Mouse (Mus musculus): ENCODE measurements around the gene Cwc27. TPM values are rescaled to one million over a fixed set of nuclear protein-coding genes. Genes with fewer than 3 reads are reported as not detected.

Gene Cwc27
- total RNA-seq, 2 experiments from 2014 or later: 18.1 to 18.4 TPM

GRCm38 (mm10) chr13:104640694-104641454 lies 176.1 kb downstream of the Cwc27 start:
- DNase-seq: no peak

GRCm38 (mm10) chr13:104638988-104639387 lies 178.0 kb downstream of the Cwc27 start:
- DNase-seq: no peak

DNA sequence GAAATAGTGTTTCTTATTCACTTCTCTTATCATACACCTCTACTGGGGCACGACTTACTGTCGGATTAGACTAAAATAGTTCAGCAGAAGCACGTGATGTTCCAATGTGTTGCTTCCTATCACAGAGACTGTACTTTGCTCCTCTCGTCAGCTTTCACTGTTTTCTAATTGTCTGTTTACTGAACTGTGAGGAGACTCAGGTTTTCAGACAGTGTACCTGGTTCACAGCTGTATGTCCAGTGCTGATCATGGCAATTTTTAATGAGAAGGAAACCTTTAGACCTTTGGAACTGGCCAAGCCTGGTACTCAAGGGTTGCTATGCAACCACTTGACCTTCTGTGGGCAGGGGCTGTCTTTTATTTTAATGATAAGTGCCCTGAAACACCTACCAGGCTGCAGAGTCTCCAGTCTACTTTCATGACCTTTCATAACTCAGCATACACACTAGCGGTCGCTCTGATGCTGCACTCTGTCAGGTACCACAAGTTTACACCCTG lies 180.9 kb downstream of the Cwc27 start:
- DNase-seq: no peak

DNA sequence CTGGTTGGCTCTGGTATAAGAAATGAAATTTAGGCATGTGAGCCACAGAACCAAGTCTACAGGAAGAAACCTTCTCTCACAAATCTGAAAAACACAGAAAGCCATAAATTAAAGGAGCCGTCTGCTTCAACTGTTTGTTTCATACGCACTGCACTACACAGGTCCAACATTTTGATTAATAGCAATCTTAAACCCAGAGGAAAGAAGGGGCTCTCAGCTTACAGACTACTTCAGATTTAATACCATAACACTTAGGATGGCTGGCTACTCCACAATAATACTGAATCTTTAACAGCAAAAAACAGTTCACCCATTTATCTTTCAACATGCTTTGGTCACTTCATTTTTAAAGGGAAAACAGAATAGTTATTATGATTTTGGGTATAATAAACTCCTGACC lies 182.2 kb downstream of the Cwc27 start:
- DNase-seq: no peak

GRCm38 (mm10) chr13:104632427-104633167 lies 184.3 kb downstream of the Cwc27 start:
- DNase-seq: no peak

- no peak for DNase-seq
These were observed 185.2 kb downstream of the Cwc27 start for GRCm38 (mm10) chr13:104631621-104632205.

GRCm38 (mm10) chr13:104630808-104631207 lies 186.1 kb downstream of the Cwc27 start:
- no peak for DNase-seq

- DNase-seq: no peak
These were observed 187.3 kb downstream of the Cwc27 start for GRCm38 (mm10) chr13:104629621-104630020.

DNA sequence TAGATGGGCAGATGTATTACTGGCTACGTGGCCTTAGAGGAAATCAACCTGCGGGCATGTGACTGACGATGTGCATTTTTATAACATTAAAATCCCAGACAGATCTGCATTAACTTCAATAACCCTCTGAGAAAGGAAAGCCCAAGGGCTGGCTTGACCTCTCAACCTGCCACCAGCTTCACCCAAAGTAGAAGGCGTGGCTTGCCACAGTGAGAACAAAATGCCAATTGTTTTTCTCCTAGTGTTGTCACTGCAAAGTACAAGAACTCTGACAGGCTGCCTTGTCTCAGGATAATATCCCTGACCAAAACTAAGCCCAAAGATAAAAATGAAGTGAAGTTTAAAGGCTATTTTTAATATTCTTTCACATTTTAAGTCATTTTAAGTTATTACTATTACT lies 188.9 kb downstream of the Cwc27 start:
- DNase-seq: no peak

DNA sequence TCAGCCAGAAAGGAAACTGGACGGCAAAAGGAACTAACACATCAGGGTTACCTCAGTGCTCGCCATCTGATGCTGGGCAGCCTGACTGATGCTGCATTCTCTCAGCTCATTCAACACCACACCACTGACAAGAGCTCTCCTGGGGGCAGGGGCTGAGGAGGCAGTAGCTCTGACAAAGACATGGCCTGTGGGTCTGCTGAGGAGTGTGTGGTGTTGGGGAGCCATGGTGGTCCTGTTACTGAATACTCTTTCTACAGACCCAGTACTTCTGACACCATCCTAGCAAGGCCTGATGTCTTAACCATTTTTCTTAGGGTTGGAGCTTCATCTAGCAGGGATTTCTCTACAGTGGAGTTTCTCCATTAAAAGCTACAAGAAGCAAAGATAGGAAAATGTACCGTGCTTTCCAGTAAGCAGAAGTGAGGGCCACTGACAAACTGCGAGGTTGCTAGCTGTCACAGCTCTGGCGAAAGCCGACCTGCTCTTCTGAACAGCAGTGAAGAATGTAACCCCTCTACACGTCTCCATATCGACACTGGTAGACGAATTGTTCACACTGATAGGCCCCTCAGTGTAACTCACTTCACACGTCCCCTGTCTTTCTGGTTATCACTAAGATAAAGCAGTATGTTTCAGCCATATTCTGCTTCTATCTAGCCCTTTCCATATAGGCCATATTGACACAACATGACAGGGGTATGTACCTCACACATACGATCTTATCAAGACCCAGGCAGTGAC lies 189.6 kb downstream of the Cwc27 start:
- no peak for DNase-seq

GRCm38 (mm10) chr13:104623130-104623891 lies 193.6 kb downstream of the Cwc27 start:
- DNase-seq: no peak

DNA sequence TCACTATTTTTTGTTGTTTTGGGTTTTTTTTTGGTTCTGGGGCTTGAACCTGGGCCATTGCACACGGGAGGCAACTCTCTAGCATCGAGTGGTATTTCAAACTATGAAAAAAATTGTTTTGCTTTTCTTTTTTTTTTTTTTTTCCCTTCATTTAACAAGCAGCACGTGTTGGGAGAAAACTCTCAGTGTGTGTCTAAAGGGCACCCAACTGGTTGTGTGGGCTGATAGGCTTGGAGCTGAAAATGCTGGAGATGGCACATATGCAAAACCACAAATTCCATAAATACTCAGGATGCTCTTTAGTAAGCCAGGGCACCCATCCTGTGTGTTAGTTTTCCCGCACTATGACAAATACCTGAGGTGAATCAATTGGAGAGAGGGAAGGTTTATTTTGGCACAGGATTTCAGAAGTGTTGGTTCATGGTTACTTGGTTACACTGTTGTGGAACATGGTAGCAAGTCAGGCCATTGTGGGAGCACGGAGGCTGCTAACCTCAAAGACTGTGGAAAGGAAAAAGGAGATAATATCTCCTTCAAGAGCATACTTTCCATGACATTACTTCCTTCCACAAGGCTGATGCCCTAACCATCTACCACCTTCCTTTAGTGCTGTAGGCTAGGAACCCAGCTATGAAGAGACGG lies 194.7 kb downstream of the Cwc27 start:
- DNase-seq: no peak

DNA sequence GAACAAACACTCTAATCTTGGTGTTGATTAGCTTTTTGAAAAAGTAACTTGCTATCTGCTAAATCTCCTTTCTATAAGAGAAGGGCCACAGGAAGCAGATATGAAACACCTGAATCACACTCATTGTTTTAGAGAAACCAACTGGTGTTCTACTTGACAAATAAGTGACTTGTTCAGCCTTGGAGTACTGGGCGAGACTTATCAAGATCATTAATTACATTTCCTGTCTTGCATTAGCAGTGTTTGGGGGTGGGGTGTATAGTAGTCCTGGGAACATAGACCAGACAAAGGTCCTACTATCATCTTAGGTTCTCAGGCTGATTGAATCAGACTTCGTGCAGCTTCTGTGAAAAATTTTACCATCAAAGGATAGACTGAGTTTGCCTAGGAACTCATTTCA lies 196.5 kb downstream of the Cwc27 start:
- no peak for DNase-seq

GRCm38 (mm10) chr13:104619503-104620288 lies 197.2 kb downstream of the Cwc27 start:
- DNase-seq: no peak

DNA sequence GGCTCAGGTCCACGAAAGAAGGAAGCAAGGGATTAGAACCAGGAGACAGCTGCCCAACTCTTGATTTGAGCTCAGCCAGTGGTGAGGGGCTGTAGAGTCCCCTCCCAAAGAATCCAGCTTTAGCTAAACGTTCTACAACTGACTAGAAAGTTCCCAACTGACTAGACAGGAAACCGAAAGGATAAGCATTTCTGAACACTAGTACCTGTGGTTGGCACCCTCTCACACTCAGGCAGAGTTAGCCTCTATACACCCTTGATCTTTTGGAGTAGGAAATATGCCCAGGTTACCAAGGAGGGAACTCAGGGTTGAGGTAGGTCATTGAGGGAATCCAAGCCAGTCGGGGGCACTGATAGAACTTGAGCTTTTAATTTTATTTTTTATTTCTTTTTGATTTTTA lies 199.7 kb downstream of the Cwc27 start:
- DNase-seq: no peak

GRCm38 (mm10) chr13:104615999-104616810 lies 200.7 kb downstream of the Cwc27 start:
- no peak for DNase-seq

DNA sequence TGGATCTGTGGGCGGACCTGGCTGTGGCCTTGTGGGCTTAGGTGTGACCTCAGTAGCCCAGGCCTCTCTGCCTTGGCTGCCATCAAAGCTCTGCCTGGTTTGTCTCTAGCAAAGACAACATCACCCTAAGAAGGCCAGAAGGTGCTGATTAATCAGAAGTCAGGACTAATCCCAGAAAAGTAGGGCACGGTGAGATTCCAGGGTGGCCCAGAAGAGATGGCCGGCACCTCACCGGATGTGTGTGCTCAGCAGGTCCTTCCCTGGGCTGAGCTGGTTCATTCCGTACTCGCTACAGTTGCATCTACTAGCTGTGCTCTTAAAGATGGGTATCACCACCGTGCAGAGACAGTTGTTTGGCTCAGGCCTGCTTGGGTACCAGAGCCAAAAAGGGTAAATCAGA lies 201.8 kb downstream of the Cwc27 start:
- no peak for DNase-seq

DNA sequence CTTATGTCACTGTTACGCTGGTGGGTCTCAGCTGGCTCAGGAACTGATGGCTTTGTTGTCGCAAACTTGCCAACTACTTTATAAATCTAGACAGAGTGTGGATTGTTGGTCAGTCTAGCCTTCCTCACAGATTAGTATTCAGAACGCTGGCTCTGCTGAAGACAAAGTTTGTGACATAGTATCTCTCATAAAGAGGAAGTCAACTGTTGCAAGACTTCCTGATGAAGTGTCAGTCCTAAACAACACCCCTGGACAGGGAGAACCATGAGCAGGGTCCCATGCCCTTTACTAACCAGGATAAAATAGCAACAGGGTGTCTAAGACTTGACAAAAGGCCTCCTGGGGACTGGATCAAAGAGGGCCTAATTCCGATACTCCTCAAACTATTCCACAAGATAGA lies 205.6 kb downstream of the Cwc27 start:
- no peak for DNase-seq
